Mouse (Mus musculus) midbrain, postnatal 0 days (tissue): ENCODE results near the gene Nusap1. TPM values are rescaled to one million over a fixed set of nuclear protein-coding genes. Genes with fewer than 3 reads are reported as not detected.
"Not testable (repeated sequence)": the region's sequence is repeated elsewhere in the genome, so short reads cannot be mapped to it uniquely, and the experiment has no call there.

ENCODE experiments used
- ATAC-seq: fragments of 200-750 bp; cut with Nextera tagmentation; 2 replicates; pipeline ENCODE4 v1.8.0; 2017; ENCODE audit warnings: moderate number of reproducible peaks, mild to moderate bottlenecking, moderate TSS enrichment, moderate library complexity; ENCODE audit not compliant: low FRiP score
- DNase-seq: peaks from one replicate; pipeline ENCODE4 v3.0.0-alpha.2; 2015; ENCODE audit warnings: low spot score
- H3K27ac ChIP-seq: fragments of 300-500 bp; sonication (generic); 2 replicates; pipeline ENCODE4 v1.5.1; 2014; ENCODE audit warnings: low read depth, mild to moderate bottlenecking, low read length, mixed read lengths
- H3K27me3 ChIP-seq: fragments of 300-500 bp; sonication (generic); 2 replicates; pipeline ENCODE4 v1.6.1; 2014; ENCODE audit warnings: low read length, control low read depth, mixed read lengths; ENCODE audit not compliant: insufficient read depth
- H3K36me3 ChIP-seq: fragments of 300-500 bp; sonication (generic); 2 replicates; pipeline ENCODE4 v1.6.1; 2014; ENCODE audit warnings: low read length, control low read depth, mixed read lengths; ENCODE audit not compliant: insufficient read depth
- H3K4me1 ChIP-seq: fragments of 300-500 bp; sonication (generic); 2 replicates; pipeline ENCODE4 v1.6.1; 2014; ENCODE audit warnings: mild to moderate bottlenecking, control low read depth, antibody characterized with exemption, low read length, mixed read lengths; ENCODE audit not compliant: insufficient read depth
- H3K4me2 ChIP-seq: fragments of 300-500 bp; sonication (generic); 2 replicates; pipeline ENCODE4 v1.6.1; 2014; ENCODE audit warnings: low read depth, mild to moderate bottlenecking, low read length, mixed read lengths; ENCODE audit not compliant: poor library complexity, severe bottlenecking
- H3K4me3 ChIP-seq: fragments of 300-500 bp; sonication (generic); 2 replicates; pipeline ENCODE4 v1.5.1; 2014; ENCODE audit warnings: low read depth, mild to moderate bottlenecking, low read length, moderate library complexity
- H3K9ac ChIP-seq: fragments of 300-500 bp; sonication (generic); replicated peaks from 2 replicates; pipeline ENCODE4 v1.6.1; 2014; ENCODE audit warnings: mild to moderate bottlenecking, low read length, moderate library complexity, mixed read lengths; ENCODE audit not compliant: poor library complexity, severe bottlenecking
- H3K9me3 ChIP-seq: fragments of 300-500 bp; sonication (generic); 2 replicates; pipeline ENCODE4 v1.6.1; 2016; ENCODE audit warnings: low read length, control low read depth
- CTCF ChIP-seq: IDR thresholded peaks from 2 replicates; pipeline ENCODE4 v1.5.1; 2016; ENCODE audit warnings: antibody characterized with exemption, mild to moderate bottlenecking
- WGBS: fragments of 180-500 bp; shearing (Covaris S2); extraction: QIAGEN DNeasy Blood & Tissue Kit; methylation state at CpG from one replicate; pipeline ENCODE4 v1.1.7; 2014; 5-methylcytosine and 5-hydroxymethylcytosine counted together
- polyA plus RNA-seq: library from polyadenylated mRNA; unstranded; fragments of >200 nt; fragmentation: Nextera tagmentation; extraction: Ambion mirVana; gene quantifications from 2 replicates; pipeline ENCODE4 v1.2.1, GENCODE M21; 2015
- total RNA-seq: library from RNA; depleted of rRNA; stranded (reverse); fragments of >200 nt; gene quantifications from 2 replicates; pipeline ENCODE4 v1.2.3, GENCODE M21; 2014

Gene Nusap1
- total and polyA plus RNA-seq, 2 experiments from 2014 or later, result 4.8 to 6.3 TPM

DNA sequence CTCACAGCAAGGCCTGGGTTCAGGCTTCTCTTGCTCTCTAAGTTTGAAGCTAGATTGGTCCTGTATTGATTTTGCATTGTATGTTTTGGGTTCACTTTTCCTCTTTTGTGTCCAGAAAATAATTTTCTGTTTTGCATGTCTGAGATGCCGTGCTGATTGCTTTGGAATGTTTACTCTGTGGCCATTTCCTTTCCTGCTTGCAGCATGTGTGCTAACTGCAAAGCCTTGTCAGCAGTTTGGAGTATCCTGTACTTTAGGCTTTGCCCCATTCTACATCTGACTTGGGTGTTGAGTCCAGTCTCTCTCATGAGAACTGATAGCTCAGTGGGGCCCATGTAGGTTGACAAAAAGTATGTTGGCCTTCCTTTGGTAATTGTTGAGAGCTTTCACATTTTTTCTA is 15.6 kb upstream of the Nusap1 start:
- no peak for ATAC-seq
- DNase-seq, result no peak
- no peak for TF ChIP-seq CTCF
- no peaks in the 10 kb centered on the region for H3K4me1 ChIP-seq
- WGBS, result 88% methylated on average over 1 of the region's 1 CpGs
- no peaks in the 10 kb centered on the region for H3K9me3 ChIP-seq
- peaks cover 16% of the 10 kb centered on the region for H3K36me3 ChIP-seq
- no peak overlapping the region for H3K27ac ChIP-seq
- H3K4me2 ChIP-seq, result no peak overlapping the region
- no peak overlapping the region for H3K4me3 ChIP-seq
- no peak overlapping the region for H3K9ac ChIP-seq
- H3K27me3 ChIP-seq, result no peaks in the 10 kb centered on the region

DNA sequence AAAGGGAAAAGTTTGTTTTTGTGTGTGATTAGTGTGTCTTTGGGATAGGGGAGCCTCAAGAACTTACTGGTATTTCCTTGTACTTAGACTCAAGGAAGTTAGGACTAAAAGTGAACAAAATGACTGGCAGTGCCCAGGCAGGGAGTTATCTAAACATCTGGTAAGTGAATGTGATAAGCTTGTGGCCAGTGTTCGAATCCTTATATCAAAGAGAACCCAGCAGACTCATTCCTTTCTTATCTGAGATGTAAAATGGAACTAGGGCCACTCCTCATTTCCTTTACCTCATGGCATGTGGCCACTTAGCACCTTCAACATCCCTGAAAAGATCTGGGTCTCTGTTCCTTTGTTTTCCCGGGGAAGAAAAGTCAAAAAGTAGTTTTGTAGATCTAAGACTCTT is 14.2 kb upstream of the Nusap1 start:
- Histone ChIP-seq H3K4me2 (no peak overlapping the region), H3K4me1 (no peaks in the 10 kb centered on the region), H3K4me3 (no peak overlapping the region), H3K27me3 (no peaks in the 10 kb centered on the region), H3K9me3 (no peaks in the 10 kb centered on the region), H3K36me3 (peaks cover 12% of the 10 kb centered on the region), H3K27ac (no peak overlapping the region), H3K9ac (no peak overlapping the region)
- DNase-seq, result no peak
- no peak for TF ChIP-seq CTCF
- ATAC-seq, result no peak
- WGBS, result 87% methylated on average over 2 of the region's 2 CpGs

DNA sequence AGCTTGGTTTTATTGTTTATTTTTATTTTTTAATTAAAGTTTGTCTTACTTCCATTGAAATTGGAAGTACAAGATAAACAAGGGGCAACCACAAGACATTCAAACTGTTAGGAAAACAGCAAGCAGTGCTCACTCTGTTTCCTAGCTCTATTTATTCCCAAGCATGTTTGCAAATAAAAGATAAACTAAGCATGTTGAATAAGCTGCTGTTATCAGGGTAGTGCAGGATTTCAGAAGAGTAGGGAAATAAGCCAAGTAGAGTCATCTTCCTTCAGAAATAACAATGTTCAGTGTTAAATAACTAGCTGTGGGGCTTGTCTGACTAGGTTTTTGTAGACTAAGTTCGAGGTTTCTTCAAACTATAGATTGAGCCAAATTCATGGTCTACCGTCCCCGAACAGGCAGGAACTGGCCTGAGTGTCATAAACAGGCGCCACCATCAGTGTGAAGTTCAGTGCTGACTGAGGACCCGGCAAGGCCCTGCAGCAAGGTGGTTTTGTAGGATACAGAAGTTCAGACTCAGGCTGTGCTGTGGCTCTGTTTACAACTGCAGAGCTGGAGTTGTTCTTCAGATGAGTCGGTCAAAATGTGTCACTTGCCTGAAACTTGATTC is 12.6 kb upstream of the Nusap1 start:
- H3K36me3 ChIP-seq, result 0 out of 2 replicates have a peak, but pooled peaks cover 8% of the 10 kb centered on the region
- WGBS, result 93% methylated on average over 6 of the region's 6 CpGs
- ATAC-seq, result no peak

DNA sequence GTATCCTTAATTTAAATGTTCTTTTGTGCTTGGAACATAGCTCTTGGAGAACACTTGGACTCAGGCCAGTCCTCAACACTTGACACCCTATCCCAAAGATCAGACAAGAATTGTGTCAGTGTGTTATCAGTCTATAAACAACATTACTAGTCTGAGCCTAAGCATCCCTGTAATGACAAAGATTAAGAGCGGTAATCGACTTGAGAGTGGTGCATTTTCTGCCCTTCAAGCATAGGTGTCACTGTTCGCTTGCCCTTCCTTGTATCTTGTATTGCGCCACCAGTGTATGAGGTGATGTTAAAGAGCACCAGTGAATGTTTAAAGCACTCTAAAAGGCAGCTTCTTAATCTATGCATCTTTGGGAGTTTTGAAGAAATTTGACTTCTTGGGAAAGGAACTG is 11.1 kb upstream of the Nusap1 start:
- no peak overlapping the region for H3K4me3 ChIP-seq
- H3K27ac ChIP-seq, result no peak overlapping the region
- DNase-seq, result no peak
- WGBS, result 98% methylated on average over 4 of the region's 4 CpGs
- H3K36me3 ChIP-seq, result 0 out of 2 replicates have a peak, but pooled peaks cover 8% of the 10 kb centered on the region
- H3K9me3 ChIP-seq, result no peaks in the 10 kb centered on the region
- no peak overlapping the region for H3K9ac ChIP-seq
- ATAC-seq, result no peak
- H3K4me1 ChIP-seq, result no peaks in the 10 kb centered on the region
- 0 out of 2 replicates have a peak, but pooled peaks have one; percentile 10 for TF ChIP-seq CTCF
- no peak overlapping the region for H3K4me2 ChIP-seq
- H3K27me3 ChIP-seq, result no peaks in the 10 kb centered on the region

More for the DNA sequence above, 12.6 kb upstream of the Nusap1 start:
- DNase-seq, result no peak
- no peaks in the 10 kb centered on the region for H3K27me3 ChIP-seq
- no peak for TF ChIP-seq CTCF
- H3K4me2 ChIP-seq, result no peak overlapping the region
- no peak overlapping the region for H3K4me3 ChIP-seq
- no peak overlapping the region for H3K27ac ChIP-seq
- H3K9ac ChIP-seq, result no peak overlapping the region
- H3K4me1 ChIP-seq, result no peaks in the 10 kb centered on the region
- H3K9me3 ChIP-seq, result no peaks in the 10 kb centered on the region

DNA sequence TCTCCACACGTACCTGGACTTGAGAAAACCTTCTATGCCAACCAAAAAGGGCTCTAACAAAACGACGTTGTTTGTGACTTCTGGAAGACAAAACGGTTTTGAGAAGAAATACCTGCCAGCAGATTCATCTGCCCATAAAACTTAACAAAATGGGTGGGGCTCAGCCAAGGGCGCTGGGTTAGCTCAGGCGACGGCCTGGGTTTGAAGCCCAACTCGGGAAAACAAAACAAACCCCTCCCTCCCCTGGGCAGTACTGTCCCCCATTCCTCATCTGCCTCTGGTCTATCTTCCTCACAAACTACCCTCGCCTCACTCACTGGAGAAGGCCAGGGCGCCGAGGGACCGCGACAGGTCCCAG is 278 bp upstream of the Nusap1 start:
- Histone ChIP-seq H3K4me3 (peak overlapping the region; percentile 52), H3K9ac (no peak overlapping the region), H3K4me2 (peak overlapping the region; percentile 77), H3K27ac (no peak overlapping the region), H3K4me1 (no peaks in the 10 kb centered on the region), H3K27me3 (no peaks in the 10 kb centered on the region), H3K36me3 (no peaks in the 10 kb centered on the region), H3K9me3 (no peaks in the 10 kb centered on the region)
- ATAC-seq (peak; percentile 53), DNase-seq (no peak)
- under 1% methylated on average over 13 of the region's 13 CpGs for WGBS
- no peak for TF ChIP-seq CTCF

DNA sequence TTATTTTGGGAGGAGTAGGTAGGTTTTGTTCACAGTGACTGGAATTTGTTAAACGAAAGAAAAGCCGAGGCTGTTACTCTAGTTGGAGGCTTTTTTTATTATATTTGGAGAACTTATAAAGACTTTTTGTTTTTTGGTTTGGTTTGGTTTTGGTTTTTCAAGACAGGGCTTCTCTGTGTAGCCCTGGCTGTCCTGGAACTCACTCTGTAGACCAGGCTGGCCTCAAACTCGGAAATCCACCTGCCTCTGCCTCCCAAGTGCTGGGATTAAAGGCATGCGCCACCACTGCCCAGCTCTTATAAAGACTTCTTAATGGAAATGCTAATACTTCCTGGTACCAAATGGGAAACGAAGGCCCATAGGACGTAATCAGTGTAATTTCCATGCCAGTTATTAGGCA is 904 bp downstream of the Nusap1 start:
- Histone ChIP-seq H3K4me2 (peak overlapping the region; percentile 81), H3K4me3 (peak overlapping the region; percentile 52)
- 6% methylated on average over 6 of the region's 6 CpGs for WGBS
- H3K27ac ChIP-seq, DNase-seq, H3K36me3 ChIP-seq, H3K27me3 ChIP-seq, ATAC-seq, H3K9me3 ChIP-seq, H3K9ac ChIP-seq, H3K4me1 ChIP-seq: not testable (repeated sequence)
